Mouse (Mus musculus) small intestine, adult 2 months (tissue): ENCODE results near the gene Wdr19.

Source experiments
- CTCF ChIP-seq: fragments of 200-500 bp; IDR thresholded peaks from 2 replicates; pipeline ENCODE4 v1.5.1; 2012; ENCODE audit warnings: low read depth, mild to moderate bottlenecking, control low read depth, inconsistent platforms, low read length, moderate library complexity, mixed read lengths; ENCODE audit not compliant: insufficient replicate concordance, insufficient read length; ENCODE audit errors: extremely low read depth
- POLR2A ChIP-seq: fragments of 200-500 bp; IDR thresholded peaks from 2 replicates; pipeline ENCODE4 v1.6.1; 2012; ENCODE audit warnings: low read depth, mild to moderate bottlenecking, control low read depth, inconsistent platforms, low read length, moderate library complexity

DNA sequence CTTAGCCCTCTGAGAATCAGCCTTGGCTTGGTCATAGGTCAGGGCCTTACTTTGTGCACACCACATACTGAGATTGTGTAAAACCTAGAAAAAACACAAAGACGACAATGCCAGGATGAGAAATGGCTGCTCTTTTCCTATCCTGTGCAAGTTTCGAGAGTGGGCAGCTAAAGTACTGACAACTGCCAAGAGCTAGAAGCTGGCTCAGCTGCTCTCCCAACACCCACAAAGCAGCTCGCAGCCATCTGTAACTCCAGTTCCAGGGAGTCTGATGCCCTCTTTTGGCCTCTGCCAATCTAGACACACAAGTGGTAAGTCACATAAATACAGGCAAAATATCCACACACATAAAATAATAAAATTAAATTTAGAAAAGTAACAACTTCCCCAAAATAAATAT, 74.5 kb downstream of the Wdr19 start:
- TF ChIP-seq POLR2A (no peak), CTCF (no peak)
